Mouse (Mus musculus): Measurements from ENCODE around the gene Rrp12. TPM values are rescaled to one million over a fixed set of nuclear protein-coding genes. Genes with fewer than 3 reads are reported as not detected.
A peak's percentile ranks its signal among the peaks of the same experiment; 100 is the strongest.

The Rrp12 gene
- 7.9 and 9.3 TPM in 2 replicates for polyA plus RNA-seq (2015; fragmentation: Nextera tagmentation; extraction: Ambion mirVana)

GRCm38 (mm10) chr19:41895460-41896318, at the start of gene Rrp12:
Gene Rrp12 (minus strand): TSS chr19:41896173.
- peaks cover 13% of the 10 kb centered on the region for H3K4me1 ChIP-seq (replicated peaks; ENCODE audit: insufficient read depth, low read length)

DNA sequence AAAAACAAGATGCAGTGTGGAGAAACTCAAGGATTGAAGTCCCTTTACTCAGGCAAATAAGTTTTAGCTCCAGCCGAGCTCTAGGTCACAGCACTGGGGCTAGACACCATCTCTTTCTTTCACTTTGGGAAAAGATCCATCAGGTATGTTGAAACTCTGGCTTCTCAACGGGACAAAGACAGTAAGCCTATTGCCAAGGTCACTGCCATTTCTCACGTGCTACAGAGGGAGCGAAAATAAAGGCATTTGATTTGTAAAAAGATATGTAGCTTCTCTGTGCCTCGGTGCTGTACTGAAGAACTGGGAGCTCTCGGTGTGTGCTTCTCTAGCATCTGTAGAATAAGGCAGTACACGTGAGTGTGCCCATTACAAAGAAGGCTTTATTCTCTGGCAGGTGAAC, 47.9 kb upstream of the Rrp12 start:
- H3K4me1 ChIP-seq (replicated peaks; ENCODE audit: insufficient read depth, low read length), result no peaks in the 10 kb centered on the region
- no peak for ATAC-seq (replicated peaks; ENCODE audit: low FRiP score, low read depth)
- 87% methylated on average over 7 of the region's 7 CpGs for WGBS

More at GRCm38 (mm10) chr19:41895460-41896318, at the start of gene Rrp12:
- H3K4me3 ChIP-seq (replicated peaks; ENCODE audit: low read depth, low read length), result peak within 1 kb of the TSS; percentile 78
- H3K27ac ChIP-seq, result peak within 1 kb of the TSS; percentile 47; the same call in 1 of the 2 replicates
- no peak for TF ChIP-seq CTCF (IDR thresholded peaks at IDR 0.05; ENCODE audit: low read depth)
- H3K4me2 ChIP-seq (ENCODE audit: low read length), result peak within 1 kb of the TSS; percentile 81
- peak within 1 kb of the TSS; percentile 51 for H3K9ac ChIP-seq (ENCODE audit: low read depth, low read length)
- no peaks in the 10 kb centered on the region for H3K9me3 ChIP-seq (replicated peaks; ENCODE audit: low read length)
- peak; percentile 88 for ATAC-seq (replicated peaks; ENCODE audit: low FRiP score, low read depth)
- peak; percentile 99 for DNase-seq (ENCODE audit: low spot score)
- H3K36me3 ChIP-seq (ENCODE audit: insufficient read depth, low read length), result no peaks in the 10 kb centered on the region
- H3K27me3 ChIP-seq (ENCODE audit: insufficient read depth, low read length), result no peaks in the 10 kb centered on the region
- WGBS, result under 1% methylated on average over 46 of the region's 46 CpGs

DNA sequence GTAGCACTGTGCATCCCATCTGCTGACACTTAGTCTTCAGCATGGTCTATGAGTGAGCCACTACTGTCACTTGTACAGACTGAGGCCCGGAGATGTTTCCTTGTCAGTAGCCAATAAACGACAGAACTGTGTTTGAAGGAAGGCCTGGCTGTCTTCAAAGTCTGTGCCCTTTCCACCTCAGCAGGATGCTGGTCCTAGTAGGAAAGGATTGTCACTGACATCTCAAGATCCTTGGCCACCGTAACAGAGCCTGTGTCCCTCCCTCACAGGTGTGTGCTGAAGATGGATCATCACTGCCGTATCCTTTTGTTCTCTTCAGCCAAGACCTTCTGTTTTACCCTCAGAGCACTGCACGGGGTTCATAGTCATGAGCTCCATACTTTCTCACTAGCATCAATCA, 42.6 kb upstream of the Rrp12 start:
- Histone ChIP-seq H3K9me3 (replicated peaks; ENCODE audit: low read length) (no peaks in the 10 kb centered on the region), H3K9ac (ENCODE audit: low read depth, low read length) (no peak overlapping the region), H3K4me3 (replicated peaks; ENCODE audit: low read depth, low read length) (no peak overlapping the region), H3K27ac (no peak overlapping the region), H3K36me3 (ENCODE audit: insufficient read depth, low read length) (peaks cover 50% of the 10 kb centered on the region), H3K4me1 (replicated peaks; ENCODE audit: insufficient read depth, low read length) (peaks cover 4% of the 10 kb centered on the region), H3K4me2 (ENCODE audit: low read length) (no peak overlapping the region), H3K27me3 (ENCODE audit: insufficient read depth, low read length) (no peaks in the 10 kb centered on the region)
- TF ChIP-seq CTCF (IDR thresholded peaks at IDR 0.05; ENCODE audit: low read depth), result no peak
- no peak for DNase-seq (ENCODE audit: low spot score)
- ATAC-seq (replicated peaks; ENCODE audit: low FRiP score, low read depth), result no peak
- WGBS, result 88% methylated on average over 5 of the region's 5 CpGs

More for the DNA sequence above, 47.9 kb upstream of the Rrp12 start:
- H3K9ac ChIP-seq (ENCODE audit: low read depth, low read length), result no peak overlapping the region
- no peak overlapping the region for H3K4me3 ChIP-seq (replicated peaks; ENCODE audit: low read depth, low read length)
- DNase-seq (ENCODE audit: low spot score), result no peak
- H3K9me3 ChIP-seq (replicated peaks; ENCODE audit: low read length), result no peaks in the 10 kb centered on the region
- no peak for TF ChIP-seq CTCF (IDR thresholded peaks at IDR 0.05; ENCODE audit: low read depth)
- peaks cover 78% of the 10 kb centered on the region for H3K36me3 ChIP-seq (ENCODE audit: insufficient read depth, low read length)
- H3K4me2 ChIP-seq (ENCODE audit: low read length), result no peak overlapping the region
- no peaks in the 10 kb centered on the region for H3K27me3 ChIP-seq (ENCODE audit: insufficient read depth, low read length)
- H3K27ac ChIP-seq, result no peak overlapping the region

DNA sequence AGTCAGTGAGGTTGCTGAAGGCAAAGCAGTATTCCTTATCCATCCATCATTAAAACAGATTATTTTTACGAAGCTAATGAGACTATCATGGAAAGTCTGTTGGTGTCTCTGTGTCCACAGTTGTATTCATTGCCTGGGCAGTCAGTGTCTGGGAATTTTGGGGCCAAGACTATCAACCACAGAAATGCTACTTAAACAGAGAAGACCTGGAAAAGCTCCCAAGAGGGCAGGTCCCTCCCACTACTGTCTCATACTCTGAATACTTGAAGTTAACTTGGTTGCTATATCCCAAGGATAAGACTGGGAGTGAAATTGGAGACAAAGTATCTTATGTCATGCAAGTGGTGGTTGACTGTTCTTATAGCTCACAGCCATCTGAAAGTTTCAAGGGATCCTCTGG, 39.9 kb upstream of the Rrp12 start:
- H3K4me3 ChIP-seq (replicated peaks; ENCODE audit: low read depth, low read length), result no peak overlapping the region
- 95% methylated on average over 1 of the region's 1 CpGs for WGBS
- TF ChIP-seq CTCF (IDR thresholded peaks at IDR 0.05; ENCODE audit: low read depth), result no peak
- H3K9me3 ChIP-seq (replicated peaks; ENCODE audit: low read length), result no peaks in the 10 kb centered on the region
- H3K4me1 ChIP-seq (replicated peaks; ENCODE audit: insufficient read depth, low read length), result peaks cover 4% of the 10 kb centered on the region
- DNase-seq (ENCODE audit: low spot score) (no peak), ATAC-seq (replicated peaks; ENCODE audit: low FRiP score, low read depth) (no peak)
- no peak overlapping the region for H3K9ac ChIP-seq (ENCODE audit: low read depth, low read length)
- H3K4me2 ChIP-seq (ENCODE audit: low read length), result no peak overlapping the region
- H3K27me3 ChIP-seq (ENCODE audit: insufficient read depth, low read length), result no peaks in the 10 kb centered on the region
- H3K36me3 ChIP-seq (ENCODE audit: insufficient read depth, low read length), result peaks cover 27% of the 10 kb centered on the region
- H3K27ac ChIP-seq, result no peak overlapping the region

DNA sequence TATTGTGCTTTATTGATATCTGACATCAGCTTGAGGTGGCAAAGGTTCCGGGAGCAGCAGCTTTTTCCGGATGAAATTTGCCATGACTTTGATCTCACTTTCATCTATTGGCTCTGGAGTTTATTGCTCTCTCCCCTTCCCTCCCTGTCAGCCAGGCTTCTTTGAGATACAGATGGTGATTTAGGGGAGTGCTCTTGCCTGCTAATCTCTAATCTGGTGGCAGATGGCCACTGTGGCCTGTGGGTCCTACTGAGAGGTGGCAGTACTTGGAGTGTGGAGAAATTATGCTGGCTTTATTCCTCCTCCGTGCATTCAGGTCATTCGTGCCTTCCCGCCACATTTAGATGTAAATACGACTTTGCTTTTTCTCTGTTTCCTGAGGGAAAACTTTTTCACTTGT, 38.2 kb upstream of the Rrp12 start:
- Histone ChIP-seq H3K4me1 (replicated peaks; ENCODE audit: insufficient read depth, low read length) (peaks cover 4% of the 10 kb centered on the region), H3K27ac (no peak overlapping the region), H3K4me3 (replicated peaks; ENCODE audit: low read depth, low read length) (peak overlapping the region; percentile 64), H3K9me3 (replicated peaks; ENCODE audit: low read length) (no peaks in the 10 kb centered on the region), H3K4me2 (ENCODE audit: low read length) (peak overlapping the region; percentile 65), H3K27me3 (ENCODE audit: insufficient read depth, low read length) (no peaks in the 10 kb centered on the region), H3K36me3 (ENCODE audit: insufficient read depth, low read length) (peaks cover 15% of the 10 kb centered on the region; the same call in 1 of the 2 replicates), H3K9ac (ENCODE audit: low read depth, low read length) (peak overlapping the region; percentile 75)
- ATAC-seq (replicated peaks; ENCODE audit: low FRiP score, low read depth), result no peak
- no peak for TF ChIP-seq CTCF (IDR thresholded peaks at IDR 0.05; ENCODE audit: low read depth)
- 11% methylated on average over 6 of the region's 6 CpGs for WGBS
- no peak for DNase-seq (ENCODE audit: low spot score)

DNA sequence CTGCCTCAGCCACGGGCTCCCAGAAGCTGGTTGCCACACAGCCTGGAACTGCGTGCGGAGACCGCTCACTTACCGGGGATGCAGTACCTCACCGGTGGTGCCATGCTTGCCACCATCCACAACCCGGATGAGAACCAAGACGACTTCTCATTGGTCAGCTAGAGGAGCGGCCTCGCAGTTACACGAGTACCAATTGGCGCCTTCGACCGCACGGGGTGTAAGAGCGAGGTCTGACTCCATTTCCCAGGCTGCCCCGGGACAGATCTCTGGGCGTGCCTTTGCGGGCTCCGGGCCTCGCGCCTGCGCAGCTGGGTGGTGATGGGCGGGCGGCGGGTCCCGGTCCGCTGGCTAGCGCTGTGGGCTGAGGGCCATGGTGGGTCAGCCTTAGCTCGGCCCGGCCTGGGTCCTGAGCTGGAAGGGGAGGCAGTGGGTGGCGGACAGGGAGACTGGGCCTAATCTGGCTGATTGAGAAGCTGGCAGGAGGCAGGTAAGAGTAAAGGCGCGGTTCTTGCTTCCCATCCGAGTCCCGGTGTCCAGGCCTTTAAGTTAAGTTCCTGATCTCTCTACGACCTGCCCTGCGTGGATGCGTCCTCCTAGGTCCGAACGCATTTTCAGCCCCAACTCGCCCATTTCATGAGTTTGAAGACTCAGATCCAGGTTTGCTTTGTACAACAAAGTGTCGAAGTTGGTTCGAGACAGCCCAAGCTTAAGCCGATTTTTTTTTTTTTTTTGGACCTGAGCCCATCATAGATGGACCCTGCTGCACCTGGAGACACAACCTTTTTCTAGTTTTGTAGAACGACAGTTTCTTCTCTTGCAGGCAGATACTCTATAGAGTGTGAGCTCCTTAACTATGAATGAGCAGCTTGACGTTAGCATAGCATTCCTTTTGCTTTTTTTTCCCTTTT, 37.5 kb upstream of the Rrp12 start, which contains the start of the genes Exosc1 and Zdhhc16:
Gene Exosc1 (minus strand): TSS at position 245 of the 908 bp plus-strand sequence.
Gene Zdhhc16 (plus strand): TSS at position 302 of the 908 bp plus-strand sequence.
- no peak for TF ChIP-seq CTCF (IDR thresholded peaks at IDR 0.05; ENCODE audit: low read depth)
- Histone ChIP-seq H3K4me1 (replicated peaks; ENCODE audit: insufficient read depth, low read length) (peaks cover 4% of the 10 kb centered on the region), H3K27me3 (ENCODE audit: insufficient read depth, low read length) (no peaks in the 10 kb centered on the region), H3K4me3 (replicated peaks; ENCODE audit: low read depth, low read length) (peak within 1 kb of the TSS; percentile 64), H3K9ac (ENCODE audit: low read depth, low read length) (peak within 1 kb of the TSS; percentile 75), H3K9me3 (replicated peaks; ENCODE audit: low read length) (no peaks in the 10 kb centered on the region), H3K36me3 (ENCODE audit: insufficient read depth, low read length) (peaks cover 11% of the 10 kb centered on the region; the same call in 1 of the 2 replicates), H3K4me2 (ENCODE audit: low read length) (peak within 1 kb of the TSS; percentile 65), H3K27ac (0 out of 2 replicates have a peak within 1 kb of the TSS, but pooled peaks have one; percentile 1)
- DNase-seq (ENCODE audit: low spot score), result peak; percentile 99
- WGBS, result under 1% methylated on average over 47 of the region's 47 CpGs
- ATAC-seq (replicated peaks; ENCODE audit: low FRiP score, low read depth), result peak; percentile 100
